Mouse (Mus musculus) limb, embryonic 14.5 days (tissue): ENCODE data around the gene Ccdc32. TPM values are rescaled to one million over a fixed set of nuclear protein-coding genes. Genes with fewer than 3 reads are reported as not detected.

Experiments used
- ATAC-seq: fragments of 200-750 bp; cut with Nextera tagmentation; 2 replicates; pipeline ENCODE4 v1.8.0; 2017; ENCODE audit warnings: low read depth, moderate number of reproducible peaks, moderate TSS enrichment; ENCODE audit not compliant: low FRiP score
- DNase-seq: peaks from one replicate; pipeline ENCODE4 v3.0.0-alpha.2; 2015; ENCODE audit warnings: low spot score
- H3K27ac ChIP-seq: fragments of 300-500 bp; sonication (generic); replicated peaks from 2 replicates; pipeline ENCODE4 v1.5.1; 2014; ENCODE audit warnings: low read depth, mild to moderate bottlenecking, low read length, moderate library complexity, mixed read lengths
- H3K27me3 ChIP-seq: fragments of 300-500 bp; sonication (generic); 2 replicates; pipeline ENCODE4 v1.6.1; 2014; ENCODE audit warnings: low read length, mixed read lengths; ENCODE audit not compliant: control insufficient read depth, insufficient read depth
- H3K36me3 ChIP-seq: fragments of 300-500 bp; sonication (generic); 2 replicates; pipeline ENCODE4 v1.6.1; 2014; ENCODE audit warnings: mild to moderate bottlenecking, low read length, moderate library complexity, mixed read lengths; ENCODE audit not compliant: control insufficient read depth, insufficient read depth
- H3K4me1 ChIP-seq: fragments of 300-500 bp; sonication (generic); 2 replicates; pipeline ENCODE4 v1.6.1; 2014; ENCODE audit warnings: antibody characterized with exemption, low read length, mixed read lengths; ENCODE audit not compliant: control insufficient read depth, insufficient read depth
- H3K4me2 ChIP-seq: fragments of 300-500 bp; sonication (generic); replicated peaks from 2 replicates; pipeline ENCODE4 v1.6.1; 2014; ENCODE audit warnings: low read depth, mild to moderate bottlenecking, low read length, moderate library complexity; ENCODE audit not compliant: severe bottlenecking
- H3K4me3 ChIP-seq: fragments of 300-500 bp; sonication (generic); replicated peaks from 2 replicates; pipeline ENCODE4 v1.5.1; 2014; ENCODE audit warnings: low read length
- H3K9ac ChIP-seq: fragments of 300-500 bp; sonication (generic); 2 replicates; pipeline ENCODE4 v1.6.1; 2014; ENCODE audit warnings: mild to moderate bottlenecking, low read depth, low read length, moderate library complexity; ENCODE audit not compliant: severe bottlenecking
- H3K9me3 ChIP-seq: fragments of 300-500 bp; sonication (generic); 2 replicates; pipeline ENCODE4 v1.6.1; 2016; ENCODE audit warnings: low read length; ENCODE audit not compliant: control insufficient read depth
- POLR2A ChIP-seq: fragments of 200-500 bp; IDR thresholded peaks from 2 replicates; pipeline ENCODE4 v1.8.0; 2012; ENCODE audit warnings: inconsistent platforms, mild to moderate bottlenecking, moderate library complexity, borderline replicate concordance; ENCODE audit not compliant: insufficient read depth, insufficient read length; ENCODE audit errors: extremely low read depth
- WGBS: fragments of 180-500 bp; shearing (Covaris S2); extraction: QIAGEN DNeasy Blood & Tissue Kit; methylation state at CpG from one replicate; pipeline ENCODE4 v1.1.7; 2014; 5-methylcytosine and 5-hydroxymethylcytosine counted together
- polyA plus RNA-seq, 2 experiments: library from polyadenylated mRNA; depleted of rRNA in 1 of 2; stranded (reverse) in 1 of 2; unstranded in 1 of 2; fragments of >200 nt; fragmentation: Nextera tagmentation in 1 of 2; extraction: Ambion mirVana in 1 of 2; gene quantifications; 2 replicates each; pipeline versions ENCODE4 v1.2.1 to v1.2.3; 2012 to 2014

Gene Ccdc32
- polyA plus RNA-seq, 2 experiments: 14.6 to 21.5 TPM

GRCm38 (mm10) chr2:119015604-119016180 is 13.5 kb downstream of the Ccdc32 start:
- DNase-seq (no peak), ATAC-seq (no peak)
- no peaks in the 10 kb centered on the region for H3K27me3 ChIP-seq
- peaks cover 7% of the 10 kb centered on the region; the same call in 1 of the 2 replicates for H3K4me1 ChIP-seq
- H3K9ac ChIP-seq: no peak overlapping the region
- peaks cover 12% of the 10 kb centered on the region for H3K36me3 ChIP-seq
- H3K4me3 ChIP-seq: no peak overlapping the region
- WGBS: 69% methylated on average over 12 of the region's 12 CpGs
- no peaks in the 10 kb centered on the region for H3K9me3 ChIP-seq
- no peak overlapping the region for H3K27ac ChIP-seq
- no peak for TF ChIP-seq POLR2A
- no peak overlapping the region for H3K4me2 ChIP-seq

- Histone ChIP-seq H3K27ac (no peak overlapping the region), H3K9me3 (no peaks in the 10 kb centered on the region), H3K9ac (no peak overlapping the region), H3K27me3 (no peaks in the 10 kb centered on the region), H3K36me3 (peaks cover 12% of the 10 kb centered on the region), H3K4me2 (no peak overlapping the region), H3K4me1 (peaks cover 7% of the 10 kb centered on the region; the same call in 1 of the 2 replicates), H3K4me3 (no peak overlapping the region)
- no peak for ATAC-seq
- DNase-seq: no peak
- TF ChIP-seq POLR2A: no peak
- 70% methylated on average over 7 of the region's 7 CpGs for WGBS
Measured at GRCm38 (mm10) chr2:119014989-119015388, 14.2 kb downstream of the Ccdc32 start.

- H3K27ac ChIP-seq: no peak overlapping the region
- no peak overlapping the region for H3K9ac ChIP-seq
- no peak for ATAC-seq
- H3K4me3 ChIP-seq: no peak overlapping the region
- no peak for DNase-seq
- WGBS: 87% methylated on average over 2 of the region's 2 CpGs
- TF ChIP-seq POLR2A: no peak
- H3K4me1 ChIP-seq: no peaks in the 10 kb centered on the region
- H3K36me3 ChIP-seq: no peaks in the 10 kb centered on the region
- H3K9me3 ChIP-seq: no peaks in the 10 kb centered on the region
- no peaks in the 10 kb centered on the region for H3K27me3 ChIP-seq
- no peak overlapping the region for H3K4me2 ChIP-seq
Measured at GRCm38 (mm10) chr2:119009376-119009775, 19.8 kb downstream of the Ccdc32 start.

- Histone ChIP-seq H3K27ac (no peak overlapping the region), H3K4me1 (no peaks in the 10 kb centered on the region), H3K27me3 (no peaks in the 10 kb centered on the region), H3K9me3 (no peaks in the 10 kb centered on the region), H3K9ac (no peak overlapping the region), H3K36me3 (no peaks in the 10 kb centered on the region), H3K4me2 (no peak overlapping the region), H3K4me3 (no peak overlapping the region)
- ATAC-seq: no peak
- no peak for TF ChIP-seq POLR2A
- 79% methylated on average over 7 of the region's 7 CpGs for WGBS
- no peak for DNase-seq
Measured at GRCm38 (mm10) chr2:119006886-119007285, 22.3 kb downstream of the Ccdc32 start.

GRCm38 (mm10) chr2:118999025-118999639 is 30.1 kb downstream of the Ccdc32 start:
- Histone ChIP-seq H3K36me3 (no peaks in the 10 kb centered on the region), H3K27me3 (no peaks in the 10 kb centered on the region), H3K4me1 (no peaks in the 10 kb centered on the region), H3K4me2 (no peak overlapping the region), H3K4me3 (no peak overlapping the region), H3K9me3 (no peaks in the 10 kb centered on the region), H3K9ac (no peak overlapping the region), H3K27ac (no peak overlapping the region)
- 68% methylated on average over 3 of the region's 3 CpGs for WGBS
- DNase-seq: no peak
- ATAC-seq: no peak
- TF ChIP-seq POLR2A: no peak
